Mouse (Mus musculus) gastrocnemius, postnatal 36 days (tissue): Measurements from ENCODE around the gene Serpina3n. TPM values are rescaled to one million over a fixed set of nuclear protein-coding genes. Genes with fewer than 3 reads are reported as not detected.
"Not testable (repeated sequence)": the region's sequence is repeated elsewhere in the genome, so short reads cannot be mapped to it uniquely, and the experiment has no call there.

Source experiments
- DNase-seq, 2 experiments: peaks; one replicate each; pipeline ENCODE4 v3.0.0; 2022
- intact Hi-C: fragments of 180-260 bp; cut with DNase I; formaldehyde crosslinking; loops from one replicate; pipeline ENCODE4 v1.15.1; 2025
- total RNA-seq, 2 experiments: library from RNA; stranded (reverse); gene quantifications; 2 replicates each; pipeline ENCODE4 v1.2.3; 2021

Serpina3n gene
- total RNA-seq, 2 experiments from 2014 or later = 2.4 to 6.0 TPM

GRCm38 (mm10) chr12:104426915-104427314 is 20.4 kb downstream of the Serpina3n start:
- no peak for DNase-seq
- intact Hi-C loops = no loop called here

- no peak for DNase-seq
- intact Hi-C loops = no loop called here
These were observed 24.8 kb downstream of the Serpina3n start for GRCm38 (mm10) chr12:104431359-104431758.

GRCm38 (mm10) chr12:104433214-104433613 is 26.7 kb downstream of the Serpina3n start:
- DNase-seq = no peak
- intact Hi-C loops = no loop called here

GRCm38 (mm10) chr12:104433951-104434735 is 27.6 kb downstream of the Serpina3n start:
- intact Hi-C loops = no loop called here
- no peak for DNase-seq

- peak; percentile 81 to 87 for DNase-seq
- intact Hi-C loops = loop anchor here (5.0 to 10.0 kb wide), 2 partner anchors 105 to 257 kb away; no protein-coding TSS in a partner anchor
These were observed 33.7 kb downstream of the Serpina3n start for GRCm38 (mm10) chr12:104440087-104440760.

- intact Hi-C loops = loop anchor here (5.0 to 10.0 kb wide), 2 partner anchors 101 to 254 kb away; no protein-coding TSS in a partner anchor
These were observed 37.2 kb downstream of the Serpina3n start for GRCm38 (mm10) chr12:104443716-104444115.

GRCm38 (mm10) chr12:104447056-104447455 is 40.5 kb downstream of the Serpina3n start:
- intact Hi-C loops = loop anchor here (10.0 kb wide), 1 partner anchor 98 kb away; no protein-coding TSS in a partner anchor
- DNase-seq = not testable (repeated sequence)

More at GRCm38 (mm10) chr12:104443716-104444115, 37.2 kb downstream of the Serpina3n start:
- no peak for DNase-seq

GRCm38 (mm10) chr12:104448099-104448498 is 41.6 kb downstream of the Serpina3n start:
- intact Hi-C loops = loop anchor here (10.0 kb wide), 1 partner anchor 97 kb away; no protein-coding TSS in a partner anchor
- DNase-seq = no peak

- intact Hi-C loops = no loop called here
- no peak for DNase-seq
These were observed 43.7 kb downstream of the Serpina3n start for GRCm38 (mm10) chr12:104450257-104450656.

GRCm38 (mm10) chr12:104453002-104453401 is 46.5 kb downstream of the Serpina3n start:
- intact Hi-C loops = no loop called here
- no peak for DNase-seq

- intact Hi-C loops = no loop called here
- no peak for DNase-seq
These were observed 52.8 kb downstream of the Serpina3n start for GRCm38 (mm10) chr12:104459377-104459776.

GRCm38 (mm10) chr12:104461372-104461771 is 54.8 kb downstream of the Serpina3n start:
- intact Hi-C loops = no loop called here
- no peak for DNase-seq

Other genes with a start within 250 kb of the Serpina3n start
- gene Serpina3f, start 192.2 kb upstream of the Serpina3n start, total RNA-seq = not detected
- gene Serpina3g, start 170.5 kb upstream of the Serpina3n start, total RNA-seq = not detected
- not detected for gene Serpina3i, start 143.6 kb upstream of the Serpina3n start, total RNA-seq
- gene Serpina3j, start 92.2 kb upstream of the Serpina3n start, total RNA-seq = not detected
- under 1 TPM; 0.15 to 0.79 TPM for gene Serpina3k, start 68.2 kb upstream of the Serpina3n start, total RNA-seq
- under 1 TPM in 1 of 2 experiments, not detected in 1; 0.20 TPM for gene Serpina3m, start 68.2 kb upstream of the Serpina3n start, total RNA-seq
- gene Gsc, start 66.6 kb downstream of the Serpina3n start, total RNA-seq = not detected